Mouse (Mus musculus) CD4-positive, CD25-positive, alpha-beta regulatory T cell, adult 2 months (primary cell): ENCODE data around the gene Cdc42se1.

Source experiments
- DNase-seq: peaks from one replicate; pipeline ENCODE4 v3.0.0-alpha.2; 2012; ENCODE audit warnings: low read depth, low spot score

The Cdc42se1 gene

DNA sequence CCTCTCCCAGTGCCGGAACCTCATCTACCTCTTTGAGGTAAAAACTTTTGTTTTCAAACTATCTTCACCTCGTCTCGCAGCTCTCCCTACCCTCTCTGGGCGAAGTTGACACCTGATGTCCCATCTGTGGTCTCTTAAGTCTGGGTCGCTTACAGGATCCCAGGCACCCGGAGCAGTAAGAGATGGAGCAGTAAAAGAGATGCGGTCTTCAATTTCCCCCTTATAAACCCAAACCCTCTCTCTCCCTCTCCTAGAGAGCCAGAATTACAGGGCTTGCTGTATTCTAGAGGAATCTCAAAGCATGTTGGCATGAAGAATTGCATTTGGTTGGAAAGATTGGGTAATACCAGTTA lies 55.0 kb downstream of the Cdc42se1 start:
- no peak for DNase-seq

DNA sequence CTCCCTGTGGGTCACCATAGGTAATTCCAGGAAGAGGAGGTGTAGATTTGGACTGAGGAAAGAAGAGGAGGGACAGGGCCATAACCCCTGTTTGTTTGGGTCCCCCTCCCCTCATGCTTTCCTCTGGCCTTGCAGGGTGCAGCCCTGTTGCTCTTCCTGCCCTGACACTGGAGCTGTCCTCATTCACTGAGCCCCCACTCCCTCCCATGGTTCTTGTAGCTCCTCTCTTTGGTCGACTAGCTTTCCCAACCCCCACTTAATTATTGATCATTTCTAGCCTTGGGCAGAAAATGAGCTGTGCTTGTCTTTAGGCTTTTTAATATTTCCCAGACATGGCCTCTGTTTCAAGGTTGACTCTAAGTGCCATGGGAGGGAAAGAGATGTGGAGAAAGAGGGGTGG lies 55.5 kb downstream of the Cdc42se1 start:
- DNase-seq, result no peak

DNA sequence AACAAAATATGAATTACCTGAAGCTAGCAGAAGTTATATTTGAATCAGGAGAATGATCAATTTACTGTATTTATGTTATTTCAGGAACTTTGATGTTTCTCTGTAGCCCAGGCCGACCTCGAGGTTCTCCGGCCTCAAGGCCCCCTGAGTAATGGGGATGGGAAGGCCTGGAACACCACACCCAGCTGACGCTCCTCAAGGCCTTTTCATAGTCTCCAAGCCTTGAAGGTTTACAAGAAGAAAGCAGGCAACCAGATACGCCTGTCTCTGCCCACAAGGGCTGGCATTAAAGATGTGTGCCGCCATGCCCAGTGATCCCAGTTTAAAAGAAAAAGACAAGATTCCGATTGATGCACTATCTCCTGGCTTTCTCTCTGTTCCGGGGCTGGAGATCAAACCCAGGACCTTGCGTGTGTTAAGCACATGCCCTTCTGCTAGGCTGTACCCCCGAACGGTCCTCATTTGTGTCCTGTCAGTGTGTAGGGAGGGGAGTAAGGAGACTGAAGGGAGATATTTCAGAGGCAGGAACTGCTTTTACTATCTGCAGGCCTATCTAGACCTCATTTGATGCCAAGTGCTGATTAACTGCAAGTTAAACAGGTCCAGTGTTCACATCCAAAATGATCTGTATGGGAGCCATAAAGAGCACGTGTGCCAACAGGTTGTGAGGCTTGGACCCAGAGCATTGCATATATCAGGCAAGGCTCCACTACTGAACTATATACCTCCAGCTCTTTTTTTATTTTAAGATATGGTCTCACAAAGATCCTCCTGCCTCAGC lies 56.2 kb downstream of the Cdc42se1 start:
- DNase-seq, result no peak

DNA sequence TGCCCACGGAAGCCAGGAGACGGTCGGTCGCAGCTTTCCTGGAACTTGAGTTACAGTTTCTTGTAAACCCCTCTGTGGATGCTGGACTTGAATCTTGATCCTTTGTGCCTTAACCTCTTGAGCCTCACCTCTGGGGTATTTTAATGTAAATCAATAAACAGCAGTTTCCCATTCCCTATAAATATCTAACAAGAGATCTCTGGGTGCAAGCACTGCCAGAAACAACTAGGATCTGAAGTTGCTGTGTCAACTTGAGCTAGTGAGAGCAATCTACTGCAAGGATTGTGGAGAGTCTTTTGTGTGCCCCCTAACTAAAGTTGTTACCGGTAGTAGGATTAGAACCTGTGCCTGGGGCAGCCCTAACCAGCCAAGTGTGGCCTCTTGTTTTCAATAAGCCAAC lies 56.9 kb downstream of the Cdc42se1 start:
- no peak for DNase-seq
